Mouse (Mus musculus): ENCODE data around the gene Pigv. TPM values are rescaled to one million over a fixed set of nuclear protein-coding genes. Genes with fewer than 3 reads are reported as not detected.

The Pigv gene
- total and polyA plus RNA-seq, 3 experiments, result 5.7 to 15.4 (median 11.4) TPM

GRCm38 (mm10) chr4:133707464-133707863 lies 35.0 kb upstream of the Pigv start:
- H3K4me3 ChIP-seq (ENCODE audit: low read depth, low read length), result no peak overlapping the region
- no peaks in the 10 kb centered on the region for H3K27me3 ChIP-seq (ENCODE audit: insufficient read depth, low read length)
- TF ChIP-seq CTCF (IDR thresholded peaks at IDR 0.05; ENCODE audit: low read depth, low read length) (no peak), TAL1 (conservative IDR thresholded peaks at IDR 0.05; ENCODE audit: low read depth, low read length) (no peak), GATA1 (IDR thresholded peaks at IDR 0.05; ENCODE audit: borderline replicate concordance, low read length) (no peak), GATA2 (IDR thresholded peaks at IDR 0.05; ENCODE audit: borderline replicate concordance, low read depth, low read length) (no peak), POLR2AphosphoS5 (IDR thresholded peaks at IDR 0.05; ENCODE audit: insufficient replicate concordance, low read depth, low read length) (no peak)
- DNase-seq (ENCODE audit: low spot score), result no peak
- H3K4me1 ChIP-seq (ENCODE audit: insufficient read depth, low read depth, low read length), result peaks cover 68% of the 10 kb centered on the region
- no peaks in the 10 kb centered on the region for H3K9me3 ChIP-seq (replicated peaks)
- ATAC-seq (ENCODE audit: extremely low read depth, insufficient number of reproducible peaks, low FRiP score, poor library complexity, severe bottlenecking), result no peak
- H3K36me3 ChIP-seq (replicated peaks), result peaks cover 97% of the 10 kb centered on the region

DNA sequence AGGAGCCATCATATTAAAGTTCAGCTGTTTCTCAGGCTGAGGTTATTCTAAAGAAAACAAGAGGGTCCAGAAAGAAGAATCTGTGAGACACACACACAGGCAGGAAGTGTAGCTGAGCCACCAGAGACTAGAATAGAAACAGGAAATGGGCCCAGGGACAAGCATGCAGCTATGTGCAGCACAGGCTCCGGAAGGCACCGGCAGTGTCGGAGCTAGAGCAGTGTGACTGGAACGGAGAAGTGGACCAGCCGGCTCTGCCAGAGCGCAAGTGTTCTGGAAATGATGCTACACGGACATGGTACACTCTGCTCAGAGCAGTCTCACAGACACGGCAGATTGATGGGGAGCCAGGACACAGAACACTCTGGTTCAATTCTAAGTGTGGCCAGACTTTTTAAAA lies 34.5 kb upstream of the Pigv start:
- Histone ChIP-seq H3K4me3 (ENCODE audit: low read depth, low read length) (no peak overlapping the region), H3K27me3 (ENCODE audit: insufficient read depth, low read length) (no peaks in the 10 kb centered on the region), H3K4me1 (ENCODE audit: insufficient read depth, low read depth, low read length) (peaks cover 69% of the 10 kb centered on the region), H3K9me3 (replicated peaks) (no peaks in the 10 kb centered on the region), H3K36me3 (replicated peaks) (peaks cover 97% of the 10 kb centered on the region)
- DNase-seq (ENCODE audit: low spot score) (no peak), ATAC-seq (ENCODE audit: extremely low read depth, insufficient number of reproducible peaks, low FRiP score, poor library complexity, severe bottlenecking) (peak; percentile 45)
- TF ChIP-seq CTCF (IDR thresholded peaks at IDR 0.05; ENCODE audit: low read depth, low read length), result no peak
- no peak for TF ChIP-seq TAL1 (conservative IDR thresholded peaks at IDR 0.05; ENCODE audit: low read depth, low read length)
- no peak for TF ChIP-seq GATA1 (IDR thresholded peaks at IDR 0.05; ENCODE audit: borderline replicate concordance, low read length)
- TF ChIP-seq POLR2AphosphoS5 (IDR thresholded peaks at IDR 0.05; ENCODE audit: insufficient replicate concordance, low read depth, low read length), result no peak

DNA sequence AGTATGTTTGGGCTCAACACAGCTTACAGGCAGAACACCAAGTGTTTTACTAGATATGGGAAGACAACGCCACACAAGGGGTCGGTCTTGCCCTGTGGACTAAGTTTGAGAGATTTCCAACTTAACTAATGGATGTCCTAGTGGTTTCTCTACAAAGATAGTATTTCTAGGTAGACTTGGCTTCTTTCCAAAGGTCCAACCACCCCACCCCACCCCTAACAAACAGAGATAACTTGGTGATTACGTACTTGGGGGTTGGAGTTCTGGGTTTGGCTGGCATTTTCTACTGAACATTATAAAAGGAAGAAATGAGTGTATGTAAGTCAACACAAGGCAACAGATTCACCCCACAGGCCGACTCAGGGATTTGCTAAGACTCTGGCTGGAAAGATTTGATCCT lies 32.6 kb upstream of the Pigv start:
- Histone ChIP-seq H3K4me1 (ENCODE audit: insufficient read depth, low read depth, low read length) (peaks cover 69% of the 10 kb centered on the region), H3K4me3 (ENCODE audit: low read depth, low read length) (no peak overlapping the region), H3K9me3 (replicated peaks) (no peaks in the 10 kb centered on the region), H3K27me3 (ENCODE audit: insufficient read depth, low read length) (no peaks in the 10 kb centered on the region), H3K36me3 (replicated peaks) (peaks cover 97% of the 10 kb centered on the region)
- DNase-seq (ENCODE audit: low spot score) (no peak), ATAC-seq (ENCODE audit: extremely low read depth, insufficient number of reproducible peaks, low FRiP score, poor library complexity, severe bottlenecking) (no peak)
- TF ChIP-seq GATA2 (IDR thresholded peaks at IDR 0.05; ENCODE audit: borderline replicate concordance, low read depth, low read length) (no peak), POLR2AphosphoS5 (IDR thresholded peaks at IDR 0.05; ENCODE audit: insufficient replicate concordance, low read depth, low read length) (no peak), GATA1 (IDR thresholded peaks at IDR 0.05; ENCODE audit: borderline replicate concordance, low read length) (no peak), TAL1 (conservative IDR thresholded peaks at IDR 0.05; ENCODE audit: low read depth, low read length) (no peak), CTCF (IDR thresholded peaks at IDR 0.05; ENCODE audit: low read depth, low read length) (no peak)

GRCm38 (mm10) chr4:133700905-133701368 lies 28.5 kb upstream of the Pigv start:
- H3K27me3 ChIP-seq (ENCODE audit: insufficient read depth, low read length), result no peaks in the 10 kb centered on the region
- DNase-seq (ENCODE audit: low spot score) (no peak), ATAC-seq (ENCODE audit: extremely low read depth, insufficient number of reproducible peaks, low FRiP score, poor library complexity, severe bottlenecking) (no peak)
- H3K4me1 ChIP-seq (ENCODE audit: insufficient read depth, low read depth, low read length), result peaks cover 40% of the 10 kb centered on the region
- TF ChIP-seq GATA2 (IDR thresholded peaks at IDR 0.05; ENCODE audit: borderline replicate concordance, low read depth, low read length) (no peak), POLR2AphosphoS5 (IDR thresholded peaks at IDR 0.05; ENCODE audit: insufficient replicate concordance, low read depth, low read length) (no peak), GATA1 (IDR thresholded peaks at IDR 0.05; ENCODE audit: borderline replicate concordance, low read length) (no peak), CTCF (IDR thresholded peaks at IDR 0.05; ENCODE audit: low read depth, low read length) (no peak), TAL1 (conservative IDR thresholded peaks at IDR 0.05; ENCODE audit: low read depth, low read length) (no peak)
- peaks cover 94% of the 10 kb centered on the region for H3K36me3 ChIP-seq (replicated peaks)
- no peaks in the 10 kb centered on the region for H3K9me3 ChIP-seq (replicated peaks)
- no peak overlapping the region for H3K4me3 ChIP-seq (ENCODE audit: low read depth, low read length)

DNA sequence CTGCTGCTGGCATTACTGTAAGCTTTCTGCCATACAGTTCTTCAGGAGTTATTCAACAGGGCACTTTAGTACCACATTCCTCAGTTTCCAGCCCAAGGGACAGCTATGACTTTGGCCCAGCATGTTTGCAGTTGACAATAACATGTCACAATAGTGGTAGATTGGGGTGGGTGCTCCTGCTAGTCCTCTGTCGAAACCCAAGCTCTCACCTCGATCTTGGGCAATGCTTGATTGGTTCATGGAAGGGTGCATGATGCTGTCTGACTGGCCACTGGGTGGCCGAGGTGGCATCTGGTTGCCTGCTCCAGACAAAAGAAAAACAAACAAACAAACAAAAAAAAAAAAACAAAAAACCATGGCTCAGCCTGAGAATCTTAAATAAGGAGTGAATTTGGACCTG lies 22.9 kb upstream of the Pigv start:
- H3K4me3 ChIP-seq (ENCODE audit: low read depth, low read length), result no peak overlapping the region
- peaks cover 96% of the 10 kb centered on the region for H3K36me3 ChIP-seq (replicated peaks)
- H3K27me3 ChIP-seq (ENCODE audit: insufficient read depth, low read length), result no peaks in the 10 kb centered on the region
- ATAC-seq (ENCODE audit: extremely low read depth, insufficient number of reproducible peaks, low FRiP score, poor library complexity, severe bottlenecking) (no peak), DNase-seq (ENCODE audit: low spot score) (no peak)
- H3K9me3 ChIP-seq (replicated peaks), result no peaks in the 10 kb centered on the region
- TF ChIP-seq POLR2AphosphoS5 (IDR thresholded peaks at IDR 0.05; ENCODE audit: insufficient replicate concordance, low read depth, low read length), result no peak
- TF ChIP-seq TAL1 (conservative IDR thresholded peaks at IDR 0.05; ENCODE audit: low read depth, low read length), result no peak
- TF ChIP-seq GATA2 (IDR thresholded peaks at IDR 0.05; ENCODE audit: borderline replicate concordance, low read depth, low read length), result no peak
- TF ChIP-seq GATA1 (IDR thresholded peaks at IDR 0.05; ENCODE audit: borderline replicate concordance, low read length), result no peak
- TF ChIP-seq CTCF (IDR thresholded peaks at IDR 0.05; ENCODE audit: low read depth, low read length), result no peak
- H3K4me1 ChIP-seq (ENCODE audit: insufficient read depth, low read depth, low read length), result peaks cover 33% of the 10 kb centered on the region

DNA sequence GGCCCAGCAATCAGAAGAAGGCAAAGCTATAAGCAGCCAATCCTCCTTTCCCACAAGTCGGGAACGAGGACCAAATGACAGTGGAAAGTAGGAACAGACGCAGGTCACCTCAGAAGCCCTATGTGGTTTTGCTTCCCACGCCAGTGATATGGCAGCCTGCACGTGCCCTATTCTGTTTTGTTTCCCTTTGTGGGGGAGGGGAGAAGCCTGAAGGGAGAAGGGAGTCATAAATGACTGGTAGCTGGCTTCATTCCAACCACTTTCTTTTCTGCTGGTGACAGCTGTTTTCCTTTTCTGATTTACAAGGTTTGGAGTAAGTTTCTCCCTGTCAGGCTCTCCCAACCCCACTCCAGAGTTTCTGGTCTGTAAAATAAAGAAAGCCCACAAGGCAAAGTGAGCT lies 17.8 kb upstream of the Pigv start:
- Histone ChIP-seq H3K9me3 (replicated peaks) (no peaks in the 10 kb centered on the region), H3K27me3 (ENCODE audit: insufficient read depth, low read length) (no peaks in the 10 kb centered on the region; the same call in 1 of the 2 replicates), H3K36me3 (replicated peaks) (peaks cover 100% of the 10 kb centered on the region), H3K4me1 (ENCODE audit: insufficient read depth, low read depth, low read length) (peaks cover 60% of the 10 kb centered on the region), H3K4me3 (ENCODE audit: low read depth, low read length) (no peak overlapping the region)
- ATAC-seq (ENCODE audit: extremely low read depth, insufficient number of reproducible peaks, low FRiP score, poor library complexity, severe bottlenecking), result no peak
- TF ChIP-seq GATA1 (IDR thresholded peaks at IDR 0.05; ENCODE audit: borderline replicate concordance, low read length), result no peak
- TF ChIP-seq TAL1 (conservative IDR thresholded peaks at IDR 0.05; ENCODE audit: low read depth, low read length), result no peak
- TF ChIP-seq GATA2 (IDR thresholded peaks at IDR 0.05; ENCODE audit: borderline replicate concordance, low read depth, low read length), result no peak
- TF ChIP-seq POLR2AphosphoS5 (IDR thresholded peaks at IDR 0.05; ENCODE audit: insufficient replicate concordance, low read depth, low read length), result no peak
- no peak for TF ChIP-seq CTCF (IDR thresholded peaks at IDR 0.05; ENCODE audit: low read depth, low read length)
- no peak for DNase-seq (ENCODE audit: low spot score)

Data from G1E (cell line).